Mouse (Mus musculus) telencephalon, adult 2 months (tissue): ENCODE results near the gene Hhat.

Experiments
- DNase-seq: peaks from one replicate; pipeline ENCODE4 v3.0.0-alpha.2; 2011; ENCODE audit warnings: low read depth, low spot score

Hhat gene

DNA sequence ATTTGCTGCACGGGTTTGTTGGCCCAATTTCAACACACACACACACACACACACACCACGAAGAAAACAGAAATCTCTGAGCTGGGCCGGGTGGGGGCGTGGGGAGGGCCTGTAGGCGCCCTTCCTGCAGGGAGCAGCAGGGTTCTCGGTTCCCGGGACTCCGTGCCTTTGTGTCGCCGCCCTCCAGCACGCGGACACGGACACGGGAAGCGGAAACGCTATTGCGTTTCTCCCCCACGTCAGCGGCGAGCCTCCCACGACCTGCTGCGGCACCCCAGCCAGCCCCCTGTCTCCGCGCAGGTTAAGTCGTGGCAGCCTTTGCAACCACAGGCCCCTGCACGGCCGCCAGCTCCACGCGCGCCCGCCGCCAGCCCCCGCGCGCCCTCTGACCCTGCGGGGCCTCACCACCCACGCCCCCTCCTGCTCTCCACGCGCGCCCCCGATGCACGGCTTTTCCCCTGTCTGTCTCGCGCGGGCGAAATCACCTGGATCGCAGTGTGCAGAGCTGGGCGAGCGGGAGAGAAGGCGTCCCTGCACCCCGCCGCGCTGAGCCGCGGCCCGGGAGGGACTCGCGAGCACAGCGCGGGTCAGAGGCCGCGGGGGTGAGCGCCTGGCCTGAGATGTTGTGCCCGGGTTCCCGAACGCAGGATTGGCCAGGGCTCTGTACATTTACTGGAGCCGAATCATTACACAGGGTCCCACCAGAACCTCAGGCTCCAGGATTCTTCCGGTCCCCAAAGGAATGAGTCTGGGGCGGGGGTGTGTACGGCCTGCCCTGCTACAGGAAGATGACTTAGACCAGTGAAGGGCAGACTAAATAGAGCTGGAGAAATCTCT, at the start of gene Hhat:
Gene Hhat, minus strand, starts transcription at position 729 of the 837 bp plus-strand sequence.
- no peak for DNase-seq

GRCm38 (mm10) chr1:192818334-192818733, 47.3 kb upstream of the Hhat start:
- DNase-seq, result no peak

DNA sequence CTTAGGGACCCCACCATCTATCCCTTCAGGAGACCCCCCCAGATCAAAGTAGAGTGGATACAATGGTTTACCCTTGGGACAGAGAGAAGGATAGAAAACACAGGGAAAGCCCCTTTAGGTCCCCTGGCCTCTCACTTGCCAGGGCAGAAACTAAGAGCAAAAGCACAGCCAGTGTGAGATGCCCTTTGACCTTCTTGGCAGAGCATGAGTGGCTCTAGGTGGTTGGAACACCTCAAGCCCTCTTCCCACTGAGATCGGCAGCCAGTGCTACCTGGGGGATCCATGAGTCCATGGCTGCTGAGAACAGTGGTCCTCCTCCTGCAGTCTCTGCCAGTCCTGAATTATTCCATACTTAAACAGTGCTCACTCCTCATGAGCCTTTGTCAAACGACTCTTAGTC, 44.8 kb upstream of the Hhat start:
- no peak for DNase-seq

GRCm38 (mm10) chr1:192814700-192815099, 43.7 kb upstream of the Hhat start:
- no peak for DNase-seq

- no peak for DNase-seq
Measured at GRCm38 (mm10) chr1:192812758-192813157, 41.7 kb upstream of the Hhat start.

DNA sequence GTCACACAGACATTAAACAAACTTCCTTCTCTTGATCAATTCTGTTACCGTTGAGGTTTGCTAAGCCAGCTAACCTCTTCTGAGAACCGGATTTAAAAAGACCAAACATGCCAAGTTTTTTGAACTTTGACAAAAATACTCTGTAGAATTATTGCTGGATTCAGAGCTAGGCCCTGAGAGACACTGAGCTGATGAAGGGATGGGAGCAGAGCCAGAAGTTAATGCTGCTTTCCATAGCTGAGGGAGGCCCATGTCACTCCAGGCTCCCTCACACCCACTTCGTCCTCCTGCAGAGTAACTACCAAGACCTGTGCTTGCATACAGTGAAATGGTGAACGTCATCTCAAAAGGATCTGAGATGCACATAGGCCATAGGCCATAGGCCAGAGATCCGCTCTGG, 41.3 kb upstream of the Hhat start:
- no peak for DNase-seq

GRCm38 (mm10) chr1:192806168-192807157, 35.4 kb upstream of the Hhat start:
- no peak for DNase-seq

- DNase-seq, result no peak
Measured at GRCm38 (mm10) chr1:192800338-192800737, 29.3 kb upstream of the Hhat start.

GRCm38 (mm10) chr1:192799165-192799991, 28.4 kb upstream of the Hhat start:
- no peak for DNase-seq

GRCm38 (mm10) chr1:192798212-192799164, 27.5 kb upstream of the Hhat start:
- DNase-seq, result no peak

DNA sequence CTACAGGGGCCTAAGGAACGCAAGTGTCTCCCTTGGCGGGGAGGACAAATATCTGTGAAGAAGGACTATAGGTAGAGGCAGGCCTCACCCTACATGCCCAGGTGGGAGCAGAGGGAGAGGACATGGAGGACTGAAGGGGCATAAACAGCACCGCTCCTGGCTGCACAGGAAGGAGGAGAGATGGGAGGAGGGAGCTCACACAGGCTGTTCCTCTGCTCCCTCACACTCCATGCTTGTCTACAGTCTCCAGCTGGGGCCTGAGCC, 25.9 kb upstream of the Hhat start:
- no peak for DNase-seq

- no peak for DNase-seq
Measured at GRCm38 (mm10) chr1:192796201-192797010, 25.4 kb upstream of the Hhat start.

DNA sequence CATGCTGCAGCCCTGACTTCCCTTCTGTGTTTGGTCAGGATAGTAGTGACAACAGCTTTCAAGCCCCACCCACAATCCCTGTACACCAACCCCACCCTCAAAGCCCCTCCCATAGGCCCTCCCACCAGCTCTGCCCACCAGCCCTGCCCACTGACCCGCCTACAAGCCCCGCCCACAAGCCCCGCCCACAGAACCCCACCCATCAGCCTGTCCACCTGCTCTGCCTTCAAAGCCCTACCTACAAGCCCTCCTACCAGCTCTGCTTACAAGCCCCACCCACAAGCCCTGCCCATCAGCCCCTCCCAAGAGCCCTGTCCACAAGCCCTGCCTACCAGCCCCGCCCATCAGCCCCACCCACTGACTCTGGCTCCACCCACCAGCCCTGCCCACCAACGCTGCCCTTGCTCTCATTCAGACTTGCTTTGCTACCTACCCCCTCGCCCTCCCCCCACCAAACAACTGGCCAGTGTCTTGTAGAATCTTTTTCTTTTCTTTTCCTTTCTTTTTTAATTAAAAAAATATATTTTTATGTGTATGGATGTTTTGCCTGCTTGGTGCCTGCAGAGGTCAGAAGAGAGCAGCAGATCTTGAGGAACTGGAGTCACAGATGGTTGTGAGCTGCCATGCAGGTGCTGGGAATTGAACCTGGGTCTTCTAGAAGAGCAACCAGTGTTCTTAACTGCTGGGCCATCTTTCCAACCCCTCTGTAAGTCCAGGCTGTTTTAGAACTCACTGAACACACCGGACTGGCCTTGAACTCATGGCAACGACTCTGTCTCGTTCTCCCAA, 24.1 kb upstream of the Hhat start:
- no peak for DNase-seq

DNA sequence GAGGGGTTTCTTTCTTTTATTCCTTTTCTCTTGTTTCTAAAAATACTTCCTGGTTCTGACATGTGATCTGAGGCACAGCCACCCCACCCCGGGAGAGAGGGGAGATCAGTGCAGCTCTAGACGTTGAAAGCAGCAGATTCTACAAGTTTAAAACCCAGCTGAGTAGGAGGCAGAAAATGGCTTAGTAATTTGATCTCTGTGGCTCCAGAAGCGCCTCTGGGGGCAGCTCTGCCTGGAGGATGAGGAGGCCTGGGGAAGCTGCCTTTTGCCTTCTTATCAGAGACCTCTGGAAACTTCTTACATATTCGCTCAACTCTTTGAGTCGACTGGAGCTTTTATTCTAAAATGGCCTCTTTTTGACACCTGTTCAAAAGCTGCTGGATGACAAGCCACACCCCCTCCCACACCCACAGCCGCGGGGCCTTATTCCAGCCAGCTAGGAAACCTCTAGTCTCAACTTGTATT, 20.9 kb upstream of the Hhat start:
- no peak for DNase-seq

DNA sequence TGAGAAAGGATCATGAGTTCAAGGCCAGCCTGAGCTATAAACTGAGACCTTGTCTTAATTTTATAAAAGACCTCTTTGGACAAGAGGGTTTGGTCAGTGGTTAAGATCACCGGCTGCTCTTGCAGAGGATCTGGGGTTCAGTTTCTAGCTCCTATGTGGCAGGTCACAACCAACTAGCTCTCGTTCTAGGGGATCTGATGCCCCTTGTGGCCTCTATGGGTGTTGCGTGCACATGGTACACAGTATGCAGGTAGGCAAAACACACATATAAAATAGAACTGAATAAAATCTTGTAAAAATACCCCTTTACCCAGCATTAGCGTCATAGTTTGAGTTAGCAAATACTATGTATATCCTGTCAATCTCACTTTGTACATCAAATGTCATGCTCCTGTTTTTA, 19.4 kb upstream of the Hhat start:
- DNase-seq, result no peak

DNA sequence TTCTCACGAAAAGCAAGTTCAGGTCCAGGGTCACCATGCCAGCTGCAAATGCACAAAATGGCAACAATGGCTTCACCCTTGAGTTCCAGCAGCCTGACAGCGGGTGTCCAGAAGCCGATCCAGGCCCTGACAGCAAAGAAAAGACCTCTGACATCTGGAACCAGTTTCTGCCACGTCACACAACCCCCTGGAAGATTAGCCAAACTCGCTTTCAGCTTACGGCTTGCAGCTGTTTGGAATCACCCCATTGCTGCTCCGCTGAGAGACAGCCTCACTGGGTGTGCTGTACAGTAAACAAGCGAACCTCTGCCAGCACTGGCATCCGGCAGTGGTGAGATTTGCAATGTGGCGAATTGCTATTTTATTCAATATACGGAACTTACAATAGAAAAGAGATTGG, 18.8 kb upstream of the Hhat start:
- no peak for DNase-seq

GRCm38 (mm10) chr1:192789111-192789522, 18.1 kb upstream of the Hhat start:
- DNase-seq, result no peak

DNA sequence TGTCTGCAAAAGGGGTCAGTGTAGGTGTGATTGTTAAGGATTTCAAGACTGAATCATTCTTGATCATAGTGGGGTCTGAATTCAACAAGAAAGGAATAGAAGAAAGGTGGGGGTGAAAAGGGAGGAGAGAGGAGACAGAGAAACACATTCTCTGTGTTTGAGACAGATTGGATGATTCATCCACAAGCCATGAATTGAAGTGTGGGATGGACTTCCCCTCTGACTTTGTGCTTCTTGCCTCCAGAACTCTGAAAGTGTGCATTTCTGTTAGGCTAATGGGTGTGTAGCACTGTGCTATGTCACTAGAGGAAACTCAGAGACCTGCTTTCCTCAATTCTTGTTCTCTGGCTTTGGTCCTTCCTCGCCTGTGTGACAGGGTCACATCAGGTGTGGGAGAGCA, 15.2 kb upstream of the Hhat start:
- DNase-seq, result no peak
